Mouse (Mus musculus) frontal cortex, adult (tissue): ENCODE data around the gene Sult3a1.
A peak's percentile ranks its signal among the peaks of the same experiment; 100 is the strongest.
"Not testable (repeated sequence)": the region's sequence is repeated elsewhere in the genome, so short reads cannot be mapped to it uniquely, and the experiment has no call there.

Experiments used
- ATAC-seq: cut with Nextera tagmentation; 2 replicates; pipeline ENCODE4 v1.9.2; 2017; ENCODE audit warnings: mild to moderate bottlenecking, moderate library complexity, mixed read lengths; ENCODE audit not compliant: low TSS enrichment

The Sult3a1 gene

DNA sequence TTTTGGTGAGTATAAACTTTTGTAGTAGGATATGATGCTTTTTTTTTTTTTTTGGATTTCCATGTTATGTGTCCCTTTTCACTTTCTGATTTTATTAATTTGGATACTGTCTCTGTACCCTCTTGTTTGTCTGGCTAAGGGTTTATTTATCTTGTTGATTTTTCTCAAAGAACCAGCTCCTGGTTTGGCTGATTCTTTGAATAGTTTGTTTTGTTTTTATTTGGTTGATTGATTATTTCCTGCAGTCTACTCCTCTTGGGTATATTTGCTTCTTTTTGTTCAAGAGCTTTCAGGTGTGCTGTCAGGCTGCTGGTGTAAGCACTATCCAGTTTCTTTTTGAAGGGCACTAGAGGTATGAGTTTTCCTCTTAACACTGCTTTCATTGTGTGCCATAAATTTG lies at the start of gene Sult3a1:
Gene Sult3a1 (plus strand): TSS at position 301 of the 400 bp plus-strand sequence.
- ATAC-seq, result no peak

DNA sequence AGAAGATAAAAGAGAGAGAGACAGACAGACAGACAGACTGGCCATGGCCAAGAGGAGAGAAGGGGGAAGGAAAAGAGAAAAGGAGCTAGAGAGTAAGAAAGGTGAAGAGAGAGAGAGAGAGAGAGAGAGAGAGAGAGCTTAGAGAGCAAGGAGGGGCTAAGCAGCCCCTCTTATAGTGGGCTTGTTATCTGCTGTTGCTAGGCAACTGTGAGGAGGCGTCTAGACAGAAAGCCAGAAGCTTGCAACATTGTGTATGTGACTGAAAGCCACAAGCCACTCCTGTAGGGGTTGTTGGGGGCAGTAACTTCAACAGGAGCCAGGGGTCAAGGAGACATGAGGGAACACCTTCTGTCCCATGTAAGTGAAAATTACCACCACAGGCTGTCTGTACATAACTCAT lies 45.7 kb upstream of the Sult3a1 start:
- no peak for ATAC-seq

DNA sequence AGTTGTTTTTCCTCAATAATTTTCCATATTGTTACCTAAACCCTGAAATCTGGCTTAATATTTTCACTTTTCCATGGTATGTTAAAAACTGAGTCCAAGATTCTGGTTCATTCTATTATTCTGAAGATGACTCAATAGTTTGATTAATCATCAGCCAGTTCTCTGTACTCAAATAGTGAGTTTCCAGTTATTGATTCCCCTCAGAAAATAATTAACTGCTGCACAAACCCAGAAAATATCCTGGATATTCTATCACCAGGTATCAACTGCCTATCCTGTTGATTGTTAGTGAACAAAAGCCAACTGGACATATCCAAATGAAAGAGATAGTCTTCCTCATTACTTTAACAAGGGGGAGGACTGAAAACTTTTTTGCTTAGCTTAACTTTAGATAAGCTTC lies 43.3 kb upstream of the Sult3a1 start:
- no peak for ATAC-seq

DNA sequence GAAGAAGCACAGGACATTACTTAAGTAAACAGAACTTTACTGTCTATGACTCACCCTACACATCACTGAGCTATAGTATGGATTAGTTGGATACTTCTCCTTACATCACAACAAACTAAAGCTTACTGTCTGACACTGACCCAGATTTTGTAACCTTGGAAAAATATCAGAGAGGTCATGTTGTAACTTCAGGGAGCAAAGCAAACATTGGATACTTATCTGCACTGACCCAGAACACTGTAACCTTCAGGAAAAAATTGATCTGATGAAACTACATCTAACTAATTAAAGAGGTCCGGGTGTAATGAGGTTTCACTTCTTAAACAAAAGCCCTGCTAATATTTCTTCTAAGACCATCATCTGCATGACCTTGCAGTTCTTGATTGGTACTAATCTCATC lies 40.6 kb upstream of the Sult3a1 start:
- ATAC-seq, result no peak

DNA sequence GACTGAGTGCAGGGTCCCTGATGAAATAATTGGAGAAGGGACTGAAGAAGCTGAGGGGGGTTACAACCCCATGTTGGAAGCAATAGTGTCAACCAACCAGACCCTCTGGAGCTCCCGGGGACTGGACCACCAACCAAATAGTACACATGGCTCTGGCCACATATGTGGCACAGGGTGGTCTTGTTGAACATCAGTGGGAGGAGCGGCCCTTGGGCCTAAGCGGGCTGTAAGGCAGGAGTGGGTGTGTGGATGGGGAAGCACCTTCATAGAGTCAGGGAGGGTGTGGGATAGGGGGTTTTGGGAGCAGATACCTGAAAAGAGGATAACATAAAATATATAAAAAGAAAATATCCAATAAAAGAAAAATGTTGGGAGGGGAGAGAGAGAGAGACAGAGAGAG lies 36.6 kb upstream of the Sult3a1 start:
- ATAC-seq, result no peak

DNA sequence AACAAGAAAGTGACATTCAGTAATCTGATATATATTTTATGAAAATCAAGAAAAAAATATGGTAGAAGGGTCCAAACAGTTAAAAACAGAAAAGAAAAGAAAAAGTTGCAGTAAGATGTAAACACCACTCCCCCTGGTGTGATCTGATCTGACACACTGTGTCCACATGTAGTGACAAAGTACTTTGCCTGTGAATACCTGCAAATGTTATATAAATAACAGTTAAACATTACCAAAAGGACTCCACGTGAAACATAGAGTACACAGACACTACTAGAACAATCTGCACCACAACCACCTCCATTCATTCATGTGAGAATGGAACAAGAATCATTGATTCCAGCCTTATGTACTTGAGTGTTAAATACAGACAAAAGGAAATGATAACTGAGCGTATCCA lies 8.5 kb downstream of the Sult3a1 start:
- ATAC-seq, result no peak

DNA sequence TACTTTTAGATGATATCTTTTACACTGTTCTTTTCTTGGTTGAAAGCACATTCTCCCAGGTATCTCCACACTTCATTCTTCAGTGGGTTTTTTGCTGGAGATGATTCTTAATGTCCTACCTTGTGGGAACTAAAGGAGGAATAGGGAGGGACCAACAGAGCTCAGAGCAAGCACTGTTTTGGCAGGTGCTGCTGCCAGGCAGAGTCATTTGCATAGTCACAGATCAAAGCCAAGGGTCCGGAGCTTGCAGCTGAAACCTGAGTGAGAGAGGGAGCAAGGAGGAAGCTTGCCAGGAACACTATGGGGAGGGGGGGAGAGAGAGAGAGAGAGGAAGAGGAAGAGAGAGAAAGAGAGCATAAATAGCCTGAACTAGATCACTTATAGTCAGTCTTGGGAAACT lies 12.9 kb downstream of the Sult3a1 start:
- ATAC-seq, result no peak

DNA sequence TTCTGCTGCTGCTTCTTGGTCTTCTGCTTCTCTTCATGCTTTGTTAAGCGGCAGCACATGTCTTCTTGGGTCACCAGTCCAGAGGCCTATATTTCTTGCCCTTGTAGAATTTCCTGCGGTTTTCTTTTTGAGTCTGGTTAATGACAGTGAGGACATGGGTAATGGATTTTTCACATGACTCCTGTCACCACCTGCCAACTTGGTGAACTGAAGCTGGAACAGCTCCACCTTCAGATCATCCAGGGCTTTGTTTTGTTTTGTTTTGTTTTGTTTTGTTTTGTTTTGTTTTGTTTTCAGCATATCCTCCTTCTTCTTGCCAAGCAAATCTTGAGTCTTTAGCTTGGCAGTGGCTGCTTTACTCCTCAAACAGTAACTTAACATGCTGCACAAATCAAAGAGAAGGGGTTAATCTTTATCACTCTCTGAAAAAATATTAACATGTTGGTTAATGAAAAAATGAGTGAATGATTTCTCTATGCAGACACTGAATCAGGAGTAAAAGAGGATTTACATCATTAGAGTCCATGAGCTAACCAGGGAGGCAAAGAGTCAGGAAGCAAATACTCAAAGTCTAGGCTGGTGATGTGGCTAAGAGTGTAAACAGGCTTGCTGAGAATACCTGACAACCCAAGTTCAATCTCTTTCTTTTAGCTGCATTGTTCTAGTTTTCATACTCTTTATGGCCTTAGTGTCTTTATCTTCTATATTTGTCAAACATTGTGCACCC lies 15.3 kb downstream of the Sult3a1 start:
- no peak for ATAC-seq

DNA sequence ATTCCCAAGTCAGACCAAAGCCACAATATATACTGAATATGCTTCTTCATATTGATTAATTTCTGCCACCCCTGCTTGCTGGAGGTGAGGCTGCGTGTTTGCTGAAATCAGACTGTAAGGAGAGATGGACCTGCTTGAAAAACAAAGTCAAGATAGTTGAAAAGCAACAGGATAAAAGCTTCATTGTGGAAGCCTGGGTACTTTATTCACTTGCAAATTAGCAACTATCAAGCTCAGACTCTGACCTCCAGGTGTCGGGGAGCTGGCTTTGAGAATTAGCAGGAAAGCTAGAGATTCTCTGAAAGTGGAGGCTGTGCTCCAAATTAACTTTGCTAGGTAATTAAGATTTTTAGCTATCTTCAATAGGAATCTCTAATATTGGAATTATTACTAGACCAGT lies 24.9 kb downstream of the Sult3a1 start:
- ATAC-seq, result not testable (repeated sequence)

DNA sequence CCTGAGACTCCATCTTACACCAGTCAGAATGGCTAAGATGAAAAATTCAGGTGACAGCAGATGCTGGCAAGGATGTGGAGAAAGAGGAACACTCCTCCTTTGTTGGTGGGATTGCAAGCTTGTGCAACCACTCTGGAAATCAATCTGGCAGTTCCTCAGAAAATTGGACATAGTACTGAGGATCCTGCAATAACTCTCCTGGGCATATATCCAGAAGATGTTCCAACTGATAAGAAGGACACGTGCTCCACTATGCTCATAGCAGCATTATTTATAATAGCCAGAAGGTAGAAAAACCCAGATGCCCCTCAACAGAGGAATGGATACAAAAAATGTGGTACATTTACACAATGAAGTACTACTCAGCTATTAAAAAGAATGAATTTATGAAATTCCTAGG lies 44.0 kb downstream of the Sult3a1 start:
- ATAC-seq, result not testable (repeated sequence)

DNA sequence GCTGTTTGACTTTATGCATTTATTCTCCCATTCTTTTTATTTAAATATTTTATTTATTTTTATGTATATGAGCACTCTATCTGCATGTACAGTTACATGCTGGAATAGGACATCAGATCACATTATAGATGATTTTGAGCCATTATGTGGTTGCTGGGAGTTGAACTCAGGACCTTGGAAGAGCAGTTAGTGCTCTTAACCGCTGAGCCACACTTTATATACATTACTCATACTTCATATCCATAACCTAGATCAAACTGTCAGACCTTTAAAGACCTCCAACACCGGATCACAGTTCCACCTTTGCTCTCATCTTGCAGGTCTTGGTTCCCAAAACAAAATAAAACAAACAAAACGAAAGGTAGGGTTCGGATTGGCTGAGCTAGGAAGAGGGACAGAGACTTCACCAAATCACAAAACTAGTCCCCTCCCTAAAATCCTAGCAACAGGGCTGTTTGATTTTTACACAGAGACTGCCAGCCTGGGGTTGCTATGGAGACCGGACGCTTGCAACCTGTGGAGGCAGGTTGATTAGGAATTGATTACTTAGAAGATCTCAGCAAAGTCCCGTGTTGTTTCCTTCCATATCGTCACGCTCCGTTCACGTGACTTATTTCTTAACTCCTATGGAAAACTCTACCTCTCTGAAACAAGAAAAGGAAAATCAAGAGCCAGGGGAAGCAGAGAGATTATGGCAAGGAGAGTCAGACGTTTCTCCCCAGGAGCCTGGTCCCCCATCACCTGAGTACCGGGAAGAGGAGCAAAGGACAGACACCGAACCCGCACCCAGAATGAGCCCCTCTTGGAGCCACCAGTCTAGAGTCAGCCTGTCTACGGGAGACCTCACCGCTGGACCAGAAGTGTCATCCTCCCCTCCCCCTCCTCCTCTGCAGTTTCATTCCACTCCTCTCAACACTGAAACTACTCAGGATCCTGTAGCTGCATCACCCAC lies 47.3 kb downstream of the Sult3a1 start, which contains the start of gene Rsph4a:
Gene Rsph4a (plus strand): TSS at position 582 of the 952 bp plus-strand sequence.
- ATAC-seq, result peak; percentile 100

DNA sequence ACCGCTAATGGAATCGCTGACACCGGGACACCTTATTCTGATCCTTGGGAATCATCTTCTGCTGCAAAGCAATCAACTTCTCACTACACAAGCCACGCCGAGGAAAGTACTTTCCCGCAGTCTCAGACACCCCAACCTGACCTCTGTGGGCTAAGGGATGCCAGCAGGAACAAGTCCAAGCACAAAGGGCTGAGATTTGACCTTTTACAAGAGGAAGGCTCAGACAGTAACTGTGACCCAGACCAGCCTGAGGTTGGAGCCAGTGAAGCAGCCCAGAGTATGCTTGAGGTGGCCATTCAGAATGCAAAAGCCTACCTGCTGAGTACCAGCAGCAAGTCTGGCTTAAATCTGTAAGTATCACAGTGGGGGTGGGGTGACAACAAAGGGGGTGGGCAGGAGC lies 48.0 kb downstream of the Sult3a1 start:
- 0 out of 2 replicates have a peak, but pooled peaks have one; percentile 2 for ATAC-seq
